Mouse (Mus musculus): ENCODE measurements around the gene Ovol3.
"Not testable (repeated sequence)": the region's sequence is repeated elsewhere in the genome, so short reads cannot be mapped to it uniquely, and the experiment has no call there.

The Ovol3 gene
- long read RNA-seq, experiment 1: 0 reads
- long read RNA-seq, experiment 2: 0 reads

GRCm38 (mm10) chr7:30235625-30236024 is at the start of gene Ovol3:
Gene Ovol3, minus strand, starts transcription at chr7:30235725.
- intact Hi-C loops (cut with DNase I): no loop called here

DNA sequence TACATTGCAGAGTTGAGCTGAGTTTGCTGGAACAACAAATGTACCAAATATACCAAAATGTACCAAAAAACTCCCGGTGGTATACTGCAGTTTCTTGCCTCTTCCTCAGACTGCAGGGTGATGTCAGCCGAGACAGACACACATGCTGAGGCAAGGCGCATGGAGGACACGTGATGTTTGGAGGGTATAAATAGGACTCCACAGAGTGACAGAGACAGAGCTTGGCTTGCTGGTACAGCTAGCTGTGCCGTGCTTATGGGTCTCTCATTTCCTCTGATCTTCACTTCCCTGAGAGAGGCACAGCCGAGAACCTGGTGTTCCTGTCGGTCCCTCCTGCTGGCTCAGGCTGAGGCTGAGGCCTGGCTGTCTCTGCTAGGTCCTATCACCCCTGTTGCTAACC is 47.2 kb upstream of the Ovol3 start:
- intact Hi-C loops (cut with DNase I): no loop called here

GRCm38 (mm10) chr7:30281522-30281921 is 46.0 kb upstream of the Ovol3 start:
- intact Hi-C loops (cut with DNase I): no loop called here

DNA sequence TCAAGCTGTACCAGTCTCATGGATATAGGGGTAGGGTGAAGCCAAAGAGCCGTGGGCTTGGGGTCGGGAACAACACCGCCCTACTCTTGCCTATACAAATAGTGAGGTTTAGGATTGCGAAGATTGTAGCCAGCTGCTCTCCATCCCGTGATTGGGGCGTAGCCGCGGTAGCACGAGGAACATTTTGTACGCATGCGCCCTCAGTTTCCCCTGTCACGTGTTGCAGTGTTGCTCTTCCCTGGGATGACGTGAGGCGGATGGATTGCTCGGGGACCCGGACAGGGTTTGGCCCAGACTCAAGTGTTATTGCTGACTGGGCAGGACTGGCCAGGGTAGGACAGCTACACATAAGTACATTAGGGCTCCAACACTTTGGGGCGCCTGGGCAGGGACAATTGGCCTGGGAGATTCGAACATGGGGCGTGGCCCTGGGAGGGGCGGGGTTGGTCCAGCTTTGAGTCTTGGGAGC is 45.2 kb upstream of the Ovol3 start:
- intact Hi-C loops (cut with DNase I): no loop called here

- intact Hi-C loops (cut with DNase I): no loop called here
Observed at GRCm38 (mm10) chr7:30279951-30280669, 44.6 kb upstream of the Ovol3 start, which contains the start of the genes Thap8 and Wdr62. Gene Thap8, plus strand, starts transcription at chr7:30280094. Gene Wdr62, minus strand, starts transcription at chr7:30280419.

DNA sequence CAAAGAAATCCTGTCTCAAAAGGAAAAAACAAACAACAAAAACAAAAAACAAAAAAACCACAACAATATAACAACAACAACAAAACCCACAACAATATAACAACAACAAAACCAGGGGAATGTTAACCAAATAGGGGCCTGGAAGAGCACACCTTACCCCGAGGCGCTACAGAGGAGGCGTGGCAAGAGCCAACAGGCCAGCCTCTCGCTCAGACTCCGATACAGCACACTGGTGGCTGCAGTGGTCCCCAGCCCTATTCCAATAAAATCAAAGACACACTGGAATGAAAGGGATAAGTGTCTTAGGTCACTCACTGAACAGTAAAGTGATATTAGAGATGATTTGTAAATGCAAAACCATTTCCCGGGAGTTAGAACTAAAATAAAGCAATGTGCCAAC is 44.0 kb upstream of the Ovol3 start:
- intact Hi-C loops (cut with DNase I): no loop called here

GRCm38 (mm10) chr7:30278911-30279310 is 43.4 kb upstream of the Ovol3 start:
- intact Hi-C loops (cut with DNase I): no loop called here

DNA sequence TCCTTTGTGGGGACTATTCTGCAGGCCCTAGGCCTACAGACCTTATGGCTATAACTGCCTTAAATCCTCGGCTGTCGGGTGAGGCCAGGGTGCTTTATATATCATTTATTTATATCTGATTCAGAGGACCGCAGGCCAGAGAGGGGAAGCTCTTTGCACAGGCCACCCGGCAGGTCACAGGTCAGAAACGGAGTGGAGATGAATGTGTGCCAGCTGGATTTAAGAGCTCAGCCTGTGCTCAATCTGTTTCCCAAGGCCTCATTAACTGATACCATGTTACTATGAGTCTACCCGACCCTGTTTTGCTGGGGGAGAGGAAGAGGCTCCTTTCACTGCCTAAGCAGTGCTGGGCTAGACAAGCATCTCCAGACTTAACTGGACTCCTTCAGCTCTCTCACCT is 38.9 kb upstream of the Ovol3 start:
- intact Hi-C loops (cut with DNase I): no loop called here

- intact Hi-C loops (cut with DNase I): no loop called here
Observed at GRCm38 (mm10) chr7:30269641-30270040, 34.1 kb upstream of the Ovol3 start.

DNA sequence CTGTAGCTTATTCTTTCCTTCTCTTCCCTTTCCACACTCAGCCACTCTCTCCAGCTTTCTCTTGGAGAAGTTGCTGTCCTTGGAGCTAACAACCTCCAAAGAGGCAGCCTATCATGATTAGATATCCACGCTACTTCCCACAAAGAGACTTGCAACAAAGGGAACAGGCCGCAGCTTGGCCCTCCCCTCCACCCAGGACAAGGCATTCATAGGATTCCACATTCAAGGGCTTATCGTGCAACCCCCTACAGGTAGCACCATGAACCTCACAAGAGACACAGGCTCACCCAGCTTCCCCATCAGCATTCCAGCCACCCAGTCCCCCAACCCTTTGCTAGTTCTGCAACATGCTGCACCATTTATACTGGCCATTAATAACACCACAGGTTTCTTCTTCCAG is 31.3 kb upstream of the Ovol3 start:
- intact Hi-C loops (cut with DNase I): no loop called here

GRCm38 (mm10) chr7:30265935-30266334 is 30.4 kb upstream of the Ovol3 start:
- intact Hi-C loops (cut with DNase I): no loop called here

- intact Hi-C loops (cut with DNase I): no loop called here
Observed at GRCm38 (mm10) chr7:30265531-30265930, 30.0 kb upstream of the Ovol3 start.

DNA sequence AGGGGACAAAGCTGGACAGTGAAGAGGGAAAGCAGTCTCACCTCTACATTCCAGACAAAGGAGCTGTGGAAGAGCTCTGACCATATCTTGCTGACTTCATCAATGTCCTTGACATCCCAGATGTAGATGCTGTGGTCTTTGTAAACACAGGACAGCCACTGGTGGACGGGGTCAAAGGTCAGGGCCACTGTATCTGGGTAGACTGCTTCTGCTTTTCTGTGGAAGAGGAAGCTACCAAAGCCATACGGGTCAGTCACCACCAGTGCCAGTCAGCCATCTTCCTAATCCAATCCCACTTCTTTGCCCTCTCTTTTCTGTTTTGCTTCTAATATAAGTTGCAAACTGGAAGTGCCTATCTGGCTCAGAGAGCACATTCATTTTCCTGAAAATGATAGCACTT is 29.5 kb upstream of the Ovol3 start:
- intact Hi-C loops (cut with DNase I): no loop called here

GRCm38 (mm10) chr7:30251956-30252954 is 16.7 kb upstream of the Ovol3 start:
- intact Hi-C loops (cut with DNase I): no loop called here

DNA sequence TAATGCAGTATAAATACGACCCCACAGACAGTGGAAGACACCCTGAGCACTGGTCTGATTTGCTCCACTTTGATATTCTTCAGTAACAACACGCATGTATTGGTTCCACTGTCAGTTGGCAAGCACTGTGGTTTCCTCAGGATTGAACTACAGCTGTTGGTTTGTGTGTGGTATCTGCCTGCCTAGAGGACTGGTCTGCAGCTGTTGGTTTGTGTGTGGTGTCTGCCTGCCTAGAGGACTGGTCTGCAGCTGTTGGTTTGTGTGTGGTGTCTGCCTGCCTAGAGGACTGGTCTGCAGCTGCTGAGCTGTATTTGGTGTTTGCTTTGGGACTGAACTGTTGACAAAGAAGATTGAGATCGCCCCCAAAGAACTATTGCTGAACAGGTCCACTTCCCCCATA is 1.8 kb upstream of the Ovol3 start:
- intact Hi-C loops (cut with DNase I): not testable (repeated sequence)

- intact Hi-C loops (cut with DNase I): no loop called here
Observed at GRCm38 (mm10) chr7:30235091-30235490, 434 bp downstream of the Ovol3 start.

DNA sequence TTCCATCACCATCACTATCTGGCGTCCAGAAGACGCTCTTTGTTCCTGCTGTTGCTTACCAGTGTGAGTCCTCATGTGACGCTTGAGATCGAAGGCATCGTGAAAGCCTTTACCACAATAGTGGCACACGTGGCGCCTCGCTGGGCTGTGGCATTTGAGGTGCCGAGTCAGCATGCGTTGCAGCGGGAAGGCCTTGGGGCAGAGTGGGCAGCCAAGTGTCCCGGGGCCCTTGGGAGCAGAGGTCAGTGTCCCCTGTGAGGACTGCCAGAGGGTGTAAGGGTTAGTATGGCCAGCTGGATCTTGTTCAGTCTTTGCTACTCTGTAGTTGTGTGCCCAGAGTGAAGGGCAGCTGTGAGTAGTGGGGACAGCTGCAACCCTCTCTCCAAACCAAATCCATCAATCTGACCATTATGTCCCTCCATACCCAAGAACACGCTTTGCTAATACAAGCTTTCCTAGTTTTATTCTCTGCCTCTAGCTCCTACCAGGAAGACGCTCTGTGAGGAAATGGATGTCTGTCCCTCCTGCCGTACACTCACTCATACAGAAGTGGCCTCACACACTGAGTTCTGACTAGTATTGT is 1.2 kb downstream of the Ovol3 start:
- intact Hi-C loops (cut with DNase I): no loop called here

- intact Hi-C loops (cut with DNase I): no loop called here
Observed at GRCm38 (mm10) chr7:30233387-30233786, 2.1 kb downstream of the Ovol3 start.

DNA sequence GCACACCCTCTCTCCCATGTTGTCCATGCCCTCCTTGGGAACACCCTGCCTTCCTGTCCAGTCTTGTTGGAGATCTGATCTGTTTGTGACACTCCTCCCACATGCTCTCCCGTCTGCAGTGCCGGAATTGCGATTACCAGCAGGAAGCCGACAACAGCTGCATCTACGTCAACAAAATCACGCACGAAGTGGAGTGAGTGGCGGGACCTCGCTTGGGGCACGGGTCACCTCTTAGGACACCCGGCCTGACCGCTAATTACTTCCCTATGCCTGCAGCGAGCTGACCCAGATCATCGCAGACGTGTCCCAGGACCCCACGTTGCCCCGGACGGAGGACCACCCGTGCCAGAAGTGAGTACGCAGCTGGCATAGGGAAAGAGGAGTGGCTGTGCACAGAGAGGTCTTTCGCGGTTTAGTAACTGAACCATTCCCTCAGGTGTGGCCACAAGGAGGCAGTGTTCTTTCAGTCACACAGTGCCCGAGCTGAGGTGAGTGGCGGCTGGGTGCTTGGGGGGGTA is 2.8 kb downstream of the Ovol3 start:
- intact Hi-C loops (cut with DNase I): no loop called here

DNA sequence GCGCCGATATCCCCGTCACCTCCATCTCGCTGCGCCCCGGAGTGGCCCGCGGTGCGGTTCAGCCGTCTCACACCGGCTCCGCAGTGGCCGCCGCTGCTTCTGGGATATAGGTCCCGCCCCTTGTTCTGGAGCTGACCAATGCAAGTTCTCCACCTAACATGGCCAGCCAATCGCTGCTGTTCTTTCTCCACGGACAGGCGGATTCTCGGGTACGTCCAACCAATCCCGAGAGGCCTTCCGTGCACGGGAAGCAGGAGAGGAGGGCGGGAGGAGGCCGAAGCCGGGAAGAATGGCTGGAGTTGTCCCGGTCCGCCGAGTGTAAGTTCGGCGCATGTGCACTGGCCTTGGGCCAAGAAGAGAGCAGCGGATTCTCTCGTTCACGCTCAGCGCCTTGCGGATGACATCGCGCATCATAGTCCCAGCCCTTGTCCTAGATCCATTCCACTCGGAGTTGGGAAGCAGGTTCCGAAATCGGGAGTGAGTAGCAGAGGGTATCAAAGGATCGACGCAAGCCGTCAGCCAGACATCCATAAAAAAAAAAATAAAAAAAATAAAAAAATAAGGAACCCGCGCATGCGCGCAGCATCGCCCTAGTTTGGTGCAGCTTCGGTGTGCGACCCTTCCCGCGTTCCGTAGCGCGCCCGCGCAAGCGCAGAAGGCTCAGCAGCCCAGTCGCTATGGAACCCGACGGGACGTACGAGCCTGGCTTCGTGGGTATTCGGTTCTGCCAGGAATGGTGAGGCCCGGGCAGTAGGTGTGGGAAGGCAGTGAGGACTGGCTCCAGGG is 3.7 kb downstream of the Ovol3 start, which contains the start of the genes Polr2i and Tbcb:
Polr2i (plus strand) TSS at position 280 of the 786 bp plus-strand sequence.
Tbcb (minus strand) TSS at position 604 of the 786 bp plus-strand sequence.
- intact Hi-C loops (cut with DNase I): no loop called here

DNA sequence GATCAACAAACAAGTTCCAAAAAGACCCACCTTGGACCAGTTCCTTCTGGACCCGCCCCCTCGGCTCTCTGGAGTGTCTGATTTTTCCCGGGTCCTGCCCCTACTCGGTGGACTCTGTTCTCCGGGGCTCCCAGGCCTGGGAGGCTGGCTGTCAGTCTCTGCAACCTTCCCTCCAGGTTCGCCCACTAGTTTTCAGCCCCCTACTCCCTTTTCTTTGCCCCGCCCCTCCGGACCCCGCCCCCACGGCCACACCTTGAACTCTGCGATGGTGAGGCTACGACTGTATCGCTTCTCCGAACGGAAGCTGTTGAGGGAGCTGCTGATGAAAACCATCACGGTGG is 4.2 kb downstream of the Ovol3 start:
- intact Hi-C loops (cut with DNase I): no loop called here
